Mouse (Mus musculus): Measurements from ENCODE around the gene Mfsd4b1. TPM values are rescaled to one million over a fixed set of nuclear protein-coding genes. Genes with fewer than 3 reads are reported as not detected.

Gene Mfsd4b1
- polyA plus RNA-seq, 1 experiment from 2014 or later, result 0.14 TPM

Other genes starting within 250 kb of the Mfsd4b1 start
- 5.2 and 5.4 TPM in 2 replicates for gene Mfsd4b4, start 126.0 kb downstream of the Mfsd4b1 start, polyA plus RNA-seq (2014; fragmentation: Nextera tagmentation; extraction: Ambion mirVana)
- 0.44 and 0.54 TPM in 2 replicates for gene Mfsd4b2, start 98.3 kb downstream of the Mfsd4b1 start, polyA plus RNA-seq (2014; fragmentation: Nextera tagmentation; extraction: Ambion mirVana)
- 1.2 and 1.4 TPM in 2 replicates for gene Mfsd4b3, start 65.1 kb downstream of the Mfsd4b1 start, polyA plus RNA-seq (2014; fragmentation: Nextera tagmentation; extraction: Ambion mirVana)
- gene Mfsd4b5, start 38.6 kb downstream of the Mfsd4b1 start, polyA plus RNA-seq (2014; fragmentation: Nextera tagmentation; extraction: Ambion mirVana), result 0.26 TPM in 1 of 2 replicates, not detected in the other
- 26.2 and 26.6 TPM in 2 replicates for gene Slc16a10, start 117.0 kb upstream of the Mfsd4b1 start, polyA plus RNA-seq (2014; fragmentation: Nextera tagmentation; extraction: Ambion mirVana)
- 77.7 and 77.9 TPM in 2 replicates for gene Rpf2, start 221.8 kb upstream of the Mfsd4b1 start, polyA plus RNA-seq (2014; fragmentation: Nextera tagmentation; extraction: Ambion mirVana)
- gene Gtf3c6, start 232.8 kb upstream of the Mfsd4b1 start, polyA plus RNA-seq (2014; fragmentation: Nextera tagmentation; extraction: Ambion mirVana), result 106 and 110 TPM in 2 replicates

Measured in intestine, embryonic 14.5 days (tissue).